Mouse (Mus musculus): ENCODE results near the gene Nell1.

Gene Nell1

GRCm38 (mm10) chr7:50050144-50050543, 75.5 kb downstream of the Nell1 start:
- DNase-seq (ENCODE audit: low spot score) = no peak

- no peak for DNase-seq (ENCODE audit: low spot score)
Observed at GRCm38 (mm10) chr7:50053704-50054103, 79.0 kb downstream of the Nell1 start.

- DNase-seq (ENCODE audit: low spot score) = no peak
Observed at GRCm38 (mm10) chr7:50094461-50094860, 119.8 kb downstream of the Nell1 start.

GRCm38 (mm10) chr7:50105612-50106321, 131.1 kb downstream of the Nell1 start:
- DNase-seq (ENCODE audit: low spot score) = peak; percentile 80

- DNase-seq (ENCODE audit: low spot score) = no peak
Observed at GRCm38 (mm10) chr7:50107261-50107660, 132.6 kb downstream of the Nell1 start.

- no peak for DNase-seq (ENCODE audit: low spot score)
Observed at GRCm38 (mm10) chr7:50118348-50118747, 143.7 kb downstream of the Nell1 start.

- no peak for DNase-seq (ENCODE audit: low spot score)
Observed at GRCm38 (mm10) chr7:50137706-50138105, 163.0 kb downstream of the Nell1 start.

GRCm38 (mm10) chr7:50149326-50149725, 174.7 kb downstream of the Nell1 start:
- DNase-seq (ENCODE audit: low spot score) = peak; percentile 5

GRCm38 (mm10) chr7:50150838-50151237, 176.2 kb downstream of the Nell1 start:
- DNase-seq (ENCODE audit: low spot score) = no peak

GRCm38 (mm10) chr7:50153618-50154017, 179.0 kb downstream of the Nell1 start:
- no peak for DNase-seq (ENCODE audit: low spot score)

GRCm38 (mm10) chr7:50162602-50163001, 187.9 kb downstream of the Nell1 start:
- no peak for DNase-seq (ENCODE audit: low spot score)

GRCm38 (mm10) chr7:50168778-50169177, 194.1 kb downstream of the Nell1 start:
- no peak for DNase-seq (ENCODE audit: low spot score)

GRCm38 (mm10) chr7:50186306-50186705, 211.6 kb downstream of the Nell1 start:
- DNase-seq (ENCODE audit: low spot score) = no peak

GRCm38 (mm10) chr7:50193955-50194354, 219.3 kb downstream of the Nell1 start:
- DNase-seq (ENCODE audit: low spot score) = no peak

- DNase-seq (ENCODE audit: low spot score) = no peak
Observed at GRCm38 (mm10) chr7:50195080-50195611, 220.5 kb downstream of the Nell1 start.

- DNase-seq (ENCODE audit: low spot score) = no peak
Observed at GRCm38 (mm10) chr7:50205268-50205667, 230.6 kb downstream of the Nell1 start.

GRCm38 (mm10) chr7:50210678-50211251, 236.1 kb downstream of the Nell1 start:
- no peak for DNase-seq (ENCODE audit: low spot score)

GRCm38 (mm10) chr7:50221849-50222248, 247.2 kb downstream of the Nell1 start:
- DNase-seq (ENCODE audit: low spot score) = no peak

- no peak for DNase-seq (ENCODE audit: low spot score)
Observed at GRCm38 (mm10) chr7:50226621-50227020, 252.0 kb downstream of the Nell1 start.

- DNase-seq (ENCODE audit: low spot score) = no peak
Observed at GRCm38 (mm10) chr7:50228273-50228672, 253.6 kb downstream of the Nell1 start.

GRCm38 (mm10) chr7:50241213-50241612, 266.5 kb downstream of the Nell1 start:
- no peak for DNase-seq (ENCODE audit: low spot score)

GRCm38 (mm10) chr7:50241634-50242273, 267.1 kb downstream of the Nell1 start:
- no peak for DNase-seq (ENCODE audit: low spot score)

- DNase-seq (ENCODE audit: low spot score) = no peak
Observed at GRCm38 (mm10) chr7:50253166-50253565, 278.5 kb downstream of the Nell1 start.
